Mouse (Mus musculus) embryonic facial prominence, embryonic 14.5 days (tissue): ENCODE data around the gene Trem2. TPM values are rescaled to one million over a fixed set of nuclear protein-coding genes. Genes with fewer than 3 reads are reported as not detected.

ENCODE experiments used
- ATAC-seq: fragments of 200-750 bp; cut with Nextera tagmentation; 2 replicates; pipeline ENCODE4 v1.8.0; 2017; ENCODE audit warnings: low read depth, moderate number of reproducible peaks, moderate TSS enrichment
- DNase-seq: peaks from one replicate; pipeline ENCODE4 v3.0.0-alpha.2; 2015; ENCODE audit warnings: low spot score
- H3K27ac ChIP-seq: fragments of 300-500 bp; sonication (generic); replicated peaks from 2 replicates; pipeline ENCODE4 v1.5.1; 2014; ENCODE audit warnings: low read depth, mild to moderate bottlenecking, low read length, moderate library complexity
- H3K27me3 ChIP-seq: fragments of 300-500 bp; sonication (generic); replicated peaks from 2 replicates; pipeline ENCODE4 v1.6.1; 2014; ENCODE audit warnings: low read length; ENCODE audit not compliant: control insufficient read depth, insufficient read depth
- H3K36me3 ChIP-seq: fragments of 300-500 bp; sonication (generic); 2 replicates; pipeline ENCODE4 v1.6.1; 2014; ENCODE audit warnings: low read length, mixed read lengths; ENCODE audit not compliant: control insufficient read depth, insufficient read depth
- H3K4me1 ChIP-seq: fragments of 300-500 bp; sonication (generic); 2 replicates; pipeline ENCODE4 v1.6.1; 2014; ENCODE audit warnings: antibody characterized with exemption, low read length; ENCODE audit not compliant: control insufficient read depth, insufficient read depth
- H3K4me2 ChIP-seq: fragments of 300-500 bp; sonication (generic); 2 replicates; pipeline ENCODE4 v1.6.1; 2014; ENCODE audit warnings: low read depth, mild to moderate bottlenecking, low read length, moderate library complexity, mixed read lengths
- H3K4me3 ChIP-seq: fragments of 300-500 bp; sonication (generic); 2 replicates; pipeline ENCODE4 v1.5.1; 2014; ENCODE audit warnings: low read depth, mild to moderate bottlenecking, low read length
- H3K9ac ChIP-seq: fragments of 300-500 bp; sonication (generic); 2 replicates; pipeline ENCODE4 v1.6.1; 2014; ENCODE audit warnings: low read depth, mild to moderate bottlenecking, low read length, moderate library complexity, mixed read lengths
- H3K9me3 ChIP-seq: fragments of 300-500 bp; sonication (generic); 2 replicates; pipeline ENCODE4 v1.6.1; 2016; ENCODE audit warnings: low read length; ENCODE audit not compliant: control insufficient read depth
- WGBS: fragments of 180-500 bp; shearing (Covaris S2); extraction: QIAGEN DNeasy Blood & Tissue Kit; methylation state at CpG from one replicate; pipeline ENCODE4 v1.1.7; 2014; 5-methylcytosine and 5-hydroxymethylcytosine counted together
- polyA plus RNA-seq: library from polyadenylated mRNA; unstranded; fragments of >200 nt; fragmentation: Nextera tagmentation; extraction: Ambion mirVana; gene quantifications from 2 replicates; pipeline ENCODE4 v1.2.1, GENCODE M21; 2014

The Trem2 gene
- polyA plus RNA-seq, 1 experiment from 2014 or later: 6.6 TPM

- 0 out of 2 replicates have a peak, but pooled peaks cover 3% of the 10 kb centered on the region for H3K9me3 ChIP-seq
- no peaks in the 10 kb centered on the region for H3K4me1 ChIP-seq
- H3K9ac ChIP-seq: no peak overlapping the region
- ATAC-seq (no peak), DNase-seq (no peak)
- no peaks in the 10 kb centered on the region for H3K27me3 ChIP-seq
- H3K36me3 ChIP-seq: no peaks in the 10 kb centered on the region
- no peak overlapping the region for H3K4me3 ChIP-seq
- no peak overlapping the region for H3K27ac ChIP-seq
- H3K4me2 ChIP-seq: no peak overlapping the region
- 55% methylated on average over 8 of the region's 8 CpGs for WGBS
Observed at GRCm38 (mm10) chr17:48372987-48373386, 26.8 kb downstream of the Trem2 start.

- H3K9me3 ChIP-seq: 0 out of 2 replicates have a peak, but pooled peaks cover 3% of the 10 kb centered on the region
Observed at GRCm38 (mm10) chr17:48376102-48376501, 29.9 kb downstream of the Trem2 start.

GRCm38 (mm10) chr17:48379050-48379449 lies 32.8 kb downstream of the Trem2 start:
- Histone ChIP-seq H3K9me3 (0 out of 2 replicates have a peak, but pooled peaks cover 3% of the 10 kb centered on the region), H3K27ac (no peak overlapping the region), H3K9ac (no peak overlapping the region), H3K4me1 (no peaks in the 10 kb centered on the region), H3K36me3 (no peaks in the 10 kb centered on the region), H3K4me2 (no peak overlapping the region), H3K27me3 (no peaks in the 10 kb centered on the region), H3K4me3 (no peak overlapping the region)
- no peak for ATAC-seq
- no peak for DNase-seq

More at GRCm38 (mm10) chr17:48376102-48376501, 29.9 kb downstream of the Trem2 start:
- Histone ChIP-seq H3K9ac (no peak overlapping the region), H3K4me2 (no peak overlapping the region), H3K27ac (no peak overlapping the region), H3K4me3 (no peak overlapping the region), H3K36me3 (no peaks in the 10 kb centered on the region), H3K27me3 (no peaks in the 10 kb centered on the region), H3K4me1 (no peaks in the 10 kb centered on the region)
- WGBS: 83% methylated on average over 1 of the region's 1 CpGs
- ATAC-seq (no peak), DNase-seq (no peak)

- ATAC-seq (no peak), DNase-seq (no peak)
- no peaks in the 10 kb centered on the region for H3K4me1 ChIP-seq
- H3K27ac ChIP-seq: no peak overlapping the region
- no peak overlapping the region for H3K4me3 ChIP-seq
- no peaks in the 10 kb centered on the region for H3K9me3 ChIP-seq
- no peak overlapping the region for H3K9ac ChIP-seq
- WGBS: 67% methylated on average over 2 of the region's 2 CpGs
- peaks cover 51% of the 10 kb centered on the region for H3K36me3 ChIP-seq
- no peak overlapping the region for H3K4me2 ChIP-seq
- no peaks in the 10 kb centered on the region for H3K27me3 ChIP-seq
Observed at GRCm38 (mm10) chr17:48385786-48386461, 39.7 kb downstream of the Trem2 start.

DNA sequence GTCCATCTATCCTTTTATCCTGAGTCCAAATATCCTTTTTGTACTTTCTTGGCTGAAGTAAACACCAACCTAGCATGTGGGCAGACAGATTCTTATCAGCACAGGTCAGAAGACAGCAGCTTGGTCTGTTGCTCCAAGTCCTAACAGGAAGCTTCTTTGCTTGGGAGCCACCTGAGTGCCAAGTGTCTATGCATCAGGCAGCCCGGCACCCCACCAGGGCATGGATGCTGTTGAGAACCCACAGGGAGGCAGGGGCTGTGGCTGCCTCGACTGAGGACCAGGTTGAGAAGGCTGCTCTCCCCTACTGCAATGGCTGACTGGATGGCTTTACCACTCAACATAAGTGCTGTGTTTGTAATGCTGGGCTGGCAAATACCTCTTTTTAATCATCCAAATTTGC lies 42.5 kb downstream of the Trem2 start:
- H3K4me1 ChIP-seq: no peaks in the 10 kb centered on the region
- no peak for DNase-seq
- H3K9ac ChIP-seq: no peak overlapping the region
- no peak for ATAC-seq
- H3K27me3 ChIP-seq: no peaks in the 10 kb centered on the region
- H3K27ac ChIP-seq: no peak overlapping the region
- no peak overlapping the region for H3K4me2 ChIP-seq
- H3K9me3 ChIP-seq: no peaks in the 10 kb centered on the region
- WGBS: 93% methylated on average over 2 of the region's 2 CpGs
- no peak overlapping the region for H3K4me3 ChIP-seq
- H3K36me3 ChIP-seq: peaks cover 79% of the 10 kb centered on the region

DNA sequence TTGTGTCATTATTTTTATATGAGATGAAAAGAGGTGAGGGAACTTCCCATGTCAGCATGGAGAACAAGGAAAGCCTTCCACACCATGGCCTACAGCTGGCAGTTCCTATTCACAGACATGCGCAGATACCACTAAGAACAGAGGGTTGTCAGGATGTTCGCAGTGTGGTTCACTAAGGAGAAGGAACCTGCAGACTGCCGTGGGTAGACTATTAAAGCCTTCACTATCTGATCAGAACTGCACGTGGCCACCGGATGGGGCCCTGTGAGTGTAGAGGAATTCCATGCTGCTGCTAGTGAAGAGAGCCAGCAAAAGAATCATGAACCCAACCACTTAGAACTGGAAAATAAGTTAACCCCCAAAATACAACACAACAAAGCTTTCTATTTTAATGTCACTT lies 43.2 kb downstream of the Trem2 start:
- no peak for ATAC-seq
- 91% methylated on average over 5 of the region's 5 CpGs for WGBS
- H3K9ac ChIP-seq: no peak overlapping the region
- H3K4me1 ChIP-seq: no peaks in the 10 kb centered on the region
- no peaks in the 10 kb centered on the region for H3K27me3 ChIP-seq
- no peak for DNase-seq
- H3K4me3 ChIP-seq: no peak overlapping the region
- peaks cover 87% of the 10 kb centered on the region for H3K36me3 ChIP-seq
- H3K27ac ChIP-seq: no peak overlapping the region
- H3K4me2 ChIP-seq: no peak overlapping the region
- H3K9me3 ChIP-seq: no peaks in the 10 kb centered on the region

- DNase-seq (no peak), ATAC-seq (no peak)
- H3K36me3 ChIP-seq: peaks cover 99% of the 10 kb centered on the region
- no peak overlapping the region for H3K4me3 ChIP-seq
- WGBS: 88% methylated on average over 5 of the region's 5 CpGs
- H3K4me2 ChIP-seq: no peak overlapping the region
- H3K27ac ChIP-seq: no peak overlapping the region
- no peaks in the 10 kb centered on the region for H3K4me1 ChIP-seq
- H3K27me3 ChIP-seq: no peaks in the 10 kb centered on the region
- no peak overlapping the region for H3K9ac ChIP-seq
- H3K9me3 ChIP-seq: no peaks in the 10 kb centered on the region
Observed at GRCm38 (mm10) chr17:48391446-48391845, 45.2 kb downstream of the Trem2 start.

DNA sequence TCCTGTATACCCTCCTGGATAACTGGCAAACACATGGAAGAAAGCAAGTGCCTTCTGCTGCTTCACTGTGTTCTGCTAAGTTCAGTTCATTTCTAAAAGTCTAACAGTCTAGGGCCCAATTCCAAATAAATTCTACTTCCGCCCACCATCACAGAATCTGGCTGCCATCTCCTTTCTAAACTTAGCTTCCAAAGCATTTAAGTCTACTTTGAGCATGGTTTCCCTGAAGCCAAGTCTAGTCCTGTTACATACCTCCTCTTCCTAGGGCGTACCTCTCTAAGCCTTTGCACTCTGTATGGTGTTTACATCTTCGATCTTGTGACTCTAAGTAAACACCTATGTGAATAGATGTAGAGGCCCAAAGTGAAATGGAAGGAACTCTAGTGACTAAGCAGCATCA lies 46.4 kb downstream of the Trem2 start:
- Histone ChIP-seq H3K27me3 (no peaks in the 10 kb centered on the region), H3K4me1 (no peaks in the 10 kb centered on the region), H3K27ac (no peak overlapping the region), H3K4me3 (no peak overlapping the region), H3K9ac (no peak overlapping the region), H3K36me3 (peaks cover 95% of the 10 kb centered on the region), H3K4me2 (no peak overlapping the region), H3K9me3 (no peaks in the 10 kb centered on the region)
- ATAC-seq: no peak
- WGBS: 96% methylated on average over 3 of the region's 3 CpGs
- no peak for DNase-seq

- Histone ChIP-seq H3K27ac (no peak overlapping the region), H3K4me1 (no peaks in the 10 kb centered on the region), H3K9me3 (no peaks in the 10 kb centered on the region), H3K9ac (no peak overlapping the region), H3K36me3 (peaks cover 34% of the 10 kb centered on the region), H3K4me2 (no peak overlapping the region), H3K27me3 (no peaks in the 10 kb centered on the region), H3K4me3 (no peak overlapping the region)
- ATAC-seq (no peak), DNase-seq (no peak)
- 95% methylated on average over 4 of the region's 4 CpGs for WGBS
Observed at GRCm38 (mm10) chr17:48401710-48402109, 55.5 kb downstream of the Trem2 start.
